Mouse (Mus musculus) thymus, postnatal 0 days (tissue): ENCODE data around the gene Zfp467. TPM values are rescaled to one million over a fixed set of nuclear protein-coding genes. Genes with fewer than 3 reads are reported as not detected.
A peak's percentile ranks its signal among the peaks of the same experiment; 100 is the strongest.

Source experiments
- DNase-seq: peaks from one replicate; pipeline ENCODE4 v3.0.0-alpha.2; 2015; ENCODE audit warnings: low spot score
- polyA plus RNA-seq: library from polyadenylated mRNA; unstranded; fragments of >200 nt; fragmentation: Nextera tagmentation; extraction: Ambion mirVana; gene quantifications from 2 replicates; pipeline ENCODE4 v1.2.1, GENCODE M21; 2015

Gene Zfp467
- polyA plus RNA-seq = 8.6 and 9.9 TPM in 2 replicates

DNA sequence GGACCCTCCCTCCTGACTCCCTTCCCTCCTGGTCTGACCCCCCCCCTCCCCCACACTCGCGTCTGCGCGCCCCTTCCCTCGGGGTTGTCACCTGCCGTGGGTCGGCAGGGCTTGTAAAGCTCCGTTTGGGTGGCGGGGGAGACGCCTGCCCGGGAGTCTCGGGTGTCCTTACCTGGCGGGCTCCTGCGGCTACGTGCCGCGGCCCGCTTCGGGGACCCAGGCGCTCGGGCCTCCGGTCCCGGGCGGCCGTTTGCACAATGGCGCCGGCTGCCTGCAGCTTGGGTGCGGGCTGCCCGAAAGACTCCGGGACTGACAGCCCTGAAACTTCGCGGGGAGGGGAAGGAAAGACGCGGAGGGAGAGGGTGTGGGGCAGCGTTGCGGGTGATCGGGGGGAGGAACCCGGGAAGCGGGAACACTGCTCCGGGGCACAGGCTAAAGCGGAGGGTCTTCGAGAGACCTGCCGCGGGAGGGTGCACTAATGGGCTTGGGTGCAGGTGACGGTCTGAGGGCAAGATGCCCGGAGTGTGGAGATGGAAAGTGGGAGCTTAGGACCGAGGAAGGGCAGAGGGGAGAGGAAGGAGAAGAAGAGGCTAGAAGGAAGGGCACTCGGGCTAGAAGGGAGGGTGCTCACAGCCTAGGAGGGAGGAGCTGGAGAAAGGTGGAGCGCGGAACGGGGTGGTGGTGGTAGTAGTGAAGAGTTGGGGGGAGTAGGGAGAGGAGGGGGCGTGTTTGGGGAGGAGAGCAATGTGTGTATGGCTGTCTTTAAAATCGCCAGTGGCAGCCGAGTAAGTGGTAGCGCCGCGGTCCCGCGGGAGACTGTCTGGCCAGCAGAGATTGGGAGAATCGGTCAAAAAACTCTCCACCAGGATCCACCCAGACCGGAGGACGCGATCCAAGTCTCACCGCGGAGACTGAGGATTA is at the start of gene Zfp467:
Zfp467 (minus strand) TSS at position 645 of the 921 bp plus-strand sequence.
- DNase-seq = peak; percentile 27

DNA sequence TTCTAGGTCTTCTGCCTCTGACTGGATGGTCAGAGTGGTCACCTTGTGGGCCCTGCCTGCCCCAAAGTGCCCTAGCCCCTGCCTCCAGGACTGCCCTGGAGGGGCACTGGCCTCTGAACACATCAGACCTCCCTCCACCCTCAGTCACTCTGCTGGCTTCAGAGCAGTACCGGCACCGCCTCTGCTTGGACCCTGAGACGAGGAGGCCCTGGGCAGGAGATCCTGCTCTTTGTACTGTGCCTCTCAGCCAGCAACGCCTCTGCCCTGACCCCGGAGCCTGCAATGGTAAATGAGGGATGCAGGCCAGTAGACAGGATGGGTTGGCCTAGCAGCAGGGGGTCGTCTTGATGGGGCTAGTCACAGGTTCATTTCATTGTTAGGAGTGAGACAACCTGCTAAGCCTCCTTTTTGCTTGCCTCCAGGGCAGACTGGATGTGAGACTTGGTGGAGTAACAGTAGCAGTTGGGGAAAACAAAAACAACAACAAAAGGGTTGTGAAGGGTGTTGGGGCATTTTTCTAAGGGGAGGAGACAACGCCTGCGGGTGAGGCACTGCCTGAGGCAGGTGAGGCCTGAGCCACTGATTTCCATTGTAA is 47.6 kb upstream of the Zfp467 start:
- no peak for DNase-seq

DNA sequence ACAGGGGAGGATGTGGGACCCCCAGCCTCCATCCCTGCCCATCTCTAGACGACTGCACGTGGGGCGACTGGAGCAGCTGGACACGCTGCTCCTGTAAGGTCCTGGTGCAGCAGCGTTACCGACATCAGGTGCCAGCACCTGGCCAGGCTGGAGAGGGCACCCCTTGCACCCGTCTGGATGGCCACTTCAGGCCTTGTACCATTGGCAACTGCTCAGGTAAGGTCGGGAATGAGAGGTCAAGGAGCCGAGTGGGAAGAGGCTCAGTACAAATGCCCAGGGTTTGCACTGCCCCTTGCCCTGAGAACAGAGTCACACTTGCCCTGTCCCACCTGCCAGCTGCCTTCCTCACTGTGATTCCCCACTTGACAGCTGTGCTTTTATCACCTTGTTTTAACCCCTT is 45.7 kb upstream of the Zfp467 start:
- no peak for DNase-seq

DNA sequence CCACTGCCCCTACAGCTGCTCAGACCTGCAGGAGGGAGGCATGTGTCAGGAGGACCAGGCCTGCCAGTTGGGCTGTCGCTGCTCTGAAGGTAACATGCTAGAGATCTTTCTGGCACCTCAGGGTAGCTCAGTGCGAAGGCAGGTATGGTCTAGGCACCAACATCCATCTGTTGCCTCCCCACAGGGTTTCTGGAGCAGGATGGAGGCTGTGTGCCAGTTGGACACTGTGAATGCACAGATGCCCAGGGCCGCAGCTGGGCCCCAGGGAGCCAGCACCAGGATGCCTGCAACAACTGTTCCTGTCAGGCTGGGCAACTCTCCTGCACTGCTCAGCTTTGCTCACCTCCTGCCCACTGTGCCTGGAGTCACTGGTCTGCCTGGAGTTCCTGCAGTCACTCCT is 44.1 kb upstream of the Zfp467 start:
- DNase-seq = no peak

DNA sequence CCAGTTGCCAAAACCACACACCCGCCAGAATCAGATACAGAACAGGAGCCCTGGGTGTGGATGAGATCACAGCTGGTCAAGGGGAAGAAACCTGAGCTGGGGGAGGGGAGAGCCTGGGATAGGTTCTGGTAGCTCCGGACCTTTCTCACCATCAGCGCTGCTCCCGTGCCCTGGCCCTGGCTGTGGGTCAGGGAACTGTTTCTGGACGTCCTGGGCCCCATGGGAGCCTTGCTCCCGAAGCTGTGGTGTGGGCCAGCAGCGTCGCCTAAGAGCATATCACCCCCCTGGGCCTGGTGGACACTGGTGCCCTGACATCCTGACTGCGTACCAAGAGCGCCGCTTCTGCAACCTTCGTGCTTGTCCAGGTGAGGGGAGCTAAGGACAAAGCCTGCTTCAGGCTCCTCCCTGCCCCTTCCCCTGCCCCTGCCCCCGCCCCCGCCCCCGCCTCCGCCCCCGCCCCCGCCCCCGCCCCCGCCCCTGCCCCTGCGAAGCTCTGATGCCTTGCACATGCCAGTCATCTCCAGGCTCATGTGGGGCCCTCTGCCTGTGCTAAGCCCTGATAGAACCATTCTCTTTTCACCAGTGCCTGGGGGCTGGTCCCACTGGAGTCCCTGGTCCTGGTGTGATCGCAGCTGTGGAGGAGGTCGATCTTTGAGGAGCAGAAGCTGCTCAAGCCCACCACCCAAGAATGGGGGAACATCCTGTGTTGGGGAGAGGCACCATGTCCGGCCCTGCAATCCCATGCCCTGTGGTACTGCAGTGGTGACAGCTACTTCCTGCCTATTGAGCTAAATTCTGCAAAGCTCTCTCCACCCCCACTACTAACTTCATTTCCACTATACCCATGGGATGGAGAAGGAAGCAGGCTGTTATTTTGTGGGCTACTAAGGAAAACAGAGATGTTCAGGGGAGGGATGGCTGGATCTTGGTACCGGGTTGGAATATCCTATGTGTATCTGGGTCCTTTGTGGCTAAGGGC is 42.4 kb upstream of the Zfp467 start:
- DNase-seq = no peak

DNA sequence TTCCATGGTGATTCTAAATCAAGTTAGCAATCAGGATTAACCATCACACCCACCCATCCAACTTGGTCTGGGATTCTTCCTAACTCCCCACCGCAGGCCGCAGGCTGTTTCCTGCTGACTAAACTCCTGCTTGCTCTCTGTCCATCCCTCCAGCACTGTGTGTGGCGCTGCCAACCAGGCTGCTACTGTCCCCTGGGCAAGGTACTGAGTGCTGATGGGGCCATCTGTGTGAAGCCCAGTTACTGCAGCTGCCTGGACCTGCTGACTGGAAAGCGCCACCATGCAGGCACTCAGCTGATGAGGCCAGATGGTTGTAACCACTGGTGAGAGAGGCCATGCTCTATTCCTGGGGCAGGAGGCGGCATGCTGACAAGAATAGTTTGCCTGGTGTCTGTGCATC is 36.9 kb upstream of the Zfp467 start:
- DNase-seq = no peak

DNA sequence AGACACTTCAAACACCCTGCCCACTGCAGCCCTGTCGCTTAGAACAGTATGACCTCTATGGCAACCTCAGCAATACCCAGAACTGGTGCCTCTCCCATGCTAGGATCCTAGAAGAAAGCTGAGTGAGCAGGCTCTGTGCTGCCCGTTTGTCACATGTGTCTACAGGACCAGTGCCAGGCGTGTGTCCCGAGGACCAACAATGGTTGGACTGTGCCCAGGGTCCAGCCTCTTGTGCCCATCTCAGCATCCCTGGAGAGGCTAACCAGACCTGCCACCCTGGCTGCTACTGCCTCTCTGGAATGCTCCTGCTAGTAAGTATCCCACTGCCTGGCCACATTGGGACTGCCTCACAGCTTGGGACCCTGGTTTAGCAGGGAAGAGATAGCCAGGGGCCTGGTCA is 32.8 kb upstream of the Zfp467 start:
- no peak for DNase-seq

DNA sequence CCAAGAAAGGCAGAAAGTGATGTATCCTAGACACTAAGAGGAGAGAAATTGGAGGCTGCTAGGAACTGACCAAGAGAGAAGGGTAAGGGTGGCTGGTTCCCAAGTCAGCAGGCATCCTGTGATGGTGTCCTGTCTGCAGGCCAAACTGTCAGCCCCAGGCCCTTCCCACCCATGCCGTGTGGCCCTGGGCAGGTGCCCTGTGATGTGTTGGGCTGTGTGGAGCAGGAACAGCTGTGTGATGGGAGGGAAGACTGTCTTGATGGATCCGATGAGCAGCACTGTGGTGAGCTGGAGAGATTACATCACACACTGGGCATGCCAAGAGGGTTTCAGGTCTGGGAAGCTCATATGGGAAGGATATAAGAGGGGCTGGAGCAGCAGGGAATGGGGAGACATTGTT is 25.1 kb upstream of the Zfp467 start:
- no peak for DNase-seq

DNA sequence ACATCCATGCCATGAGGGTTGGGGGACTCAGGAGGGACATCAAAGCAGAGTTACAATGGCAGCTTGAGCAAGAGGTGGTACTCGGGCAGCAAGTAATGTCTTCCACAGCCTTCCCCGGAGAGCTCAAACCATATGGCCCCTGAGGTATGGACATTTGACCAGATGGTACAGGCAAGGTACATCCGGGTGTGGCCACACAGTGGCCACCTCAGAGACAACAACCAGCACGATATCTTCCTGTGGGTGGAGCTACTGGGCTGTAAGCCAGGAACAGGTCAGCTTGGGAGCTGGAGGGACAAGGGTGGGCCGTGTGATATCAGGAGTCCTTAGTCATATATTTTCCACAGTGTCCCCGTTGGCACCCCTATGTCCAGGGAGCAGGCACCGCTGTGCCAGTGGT is 21.9 kb upstream of the Zfp467 start:
- DNase-seq = no peak

DNA sequence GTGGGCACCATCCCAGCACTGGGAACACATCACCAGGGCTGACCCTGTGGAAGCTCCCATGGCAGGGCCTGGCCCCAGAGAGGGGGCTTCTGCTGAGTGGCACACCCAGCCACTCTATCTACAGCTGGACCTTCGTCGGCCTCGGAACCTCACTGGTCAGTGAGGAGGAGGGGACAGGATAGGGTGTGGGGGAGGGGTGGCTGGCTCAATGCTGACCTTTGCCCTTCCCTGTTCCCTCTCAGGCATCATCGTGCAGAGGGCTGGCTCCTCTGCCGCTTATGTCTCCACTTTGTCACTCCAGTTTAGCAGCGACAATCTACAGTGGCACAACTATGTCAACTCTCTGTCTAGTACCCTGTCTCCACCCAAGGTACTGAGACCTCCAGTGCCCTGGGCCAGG is 21.1 kb upstream of the Zfp467 start:
- DNase-seq = no peak

DNA sequence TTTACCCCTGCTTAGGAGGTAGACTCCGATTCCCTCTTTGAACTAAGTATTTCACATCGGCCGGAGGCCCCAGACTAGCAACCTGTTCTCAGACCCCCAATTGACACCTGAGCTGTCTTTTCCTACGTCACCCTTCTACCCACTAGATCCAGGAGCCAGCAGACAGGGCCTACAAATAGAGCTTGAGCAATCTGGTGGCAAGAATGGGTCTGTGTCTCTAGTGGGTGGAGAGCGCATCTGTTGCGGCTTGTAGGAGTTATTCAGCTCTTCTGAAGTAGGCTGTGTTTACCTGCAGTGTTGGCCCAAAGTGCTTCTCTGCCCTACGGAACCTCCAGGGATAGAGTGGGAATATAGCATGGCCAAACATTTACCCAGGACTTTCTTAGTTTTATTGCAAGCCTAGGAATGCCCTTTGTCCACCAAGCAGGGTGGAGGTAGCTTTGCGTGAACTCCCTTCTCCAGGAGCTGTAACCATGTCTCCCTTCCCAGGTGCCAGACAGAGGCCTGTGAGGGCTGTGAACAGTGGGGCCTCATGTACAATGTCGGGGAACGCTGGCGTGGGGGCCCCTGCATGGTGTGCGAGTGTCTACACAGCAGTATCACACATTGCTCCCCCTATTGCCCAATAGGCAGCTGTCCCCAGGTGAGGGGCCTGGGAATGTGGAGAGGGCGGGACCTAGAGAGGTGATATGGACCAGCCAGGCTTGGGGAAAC is 19.5 kb upstream of the Zfp467 start:
- no peak for DNase-seq

DNA sequence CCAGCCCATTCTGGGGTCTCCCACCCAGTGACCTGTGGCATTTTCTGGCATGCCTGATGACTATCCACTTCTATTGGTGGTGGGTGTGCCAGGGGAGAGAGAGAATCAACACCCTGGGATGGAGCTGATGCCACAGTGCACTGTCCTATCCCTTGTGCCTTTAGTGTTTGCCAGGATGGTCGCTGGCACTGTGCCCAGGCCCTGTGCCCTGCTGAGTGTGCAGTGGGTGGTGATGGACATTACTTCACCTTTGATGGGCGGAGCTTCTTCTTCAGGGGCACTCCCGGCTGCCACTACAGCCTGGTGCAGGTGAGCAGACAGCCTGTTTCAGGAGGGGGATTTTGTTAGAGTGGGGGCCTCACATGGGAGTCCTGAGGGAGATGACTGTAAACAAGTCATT is 7.1 kb upstream of the Zfp467 start:
- no peak for DNase-seq

DNA sequence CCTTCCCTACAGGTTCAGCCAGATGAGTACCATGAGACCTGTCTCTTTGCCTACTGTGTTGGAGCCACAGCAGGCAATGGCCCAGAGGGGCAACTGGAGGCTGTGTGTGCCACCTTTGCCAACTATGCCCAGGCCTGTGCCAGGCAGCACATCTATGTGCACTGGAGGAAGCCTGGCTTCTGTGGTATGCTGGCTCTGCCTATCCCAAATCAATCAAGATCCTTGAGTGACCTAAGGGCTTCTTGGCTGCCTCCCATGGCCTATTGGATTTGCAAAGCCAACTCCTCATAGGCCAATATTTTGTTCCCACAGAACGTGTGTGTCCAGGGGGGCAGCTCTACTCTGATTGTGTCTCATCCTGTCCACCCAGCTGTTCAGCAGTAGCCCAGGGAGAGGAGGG is 6.5 kb upstream of the Zfp467 start:
- DNase-seq = no peak

DNA sequence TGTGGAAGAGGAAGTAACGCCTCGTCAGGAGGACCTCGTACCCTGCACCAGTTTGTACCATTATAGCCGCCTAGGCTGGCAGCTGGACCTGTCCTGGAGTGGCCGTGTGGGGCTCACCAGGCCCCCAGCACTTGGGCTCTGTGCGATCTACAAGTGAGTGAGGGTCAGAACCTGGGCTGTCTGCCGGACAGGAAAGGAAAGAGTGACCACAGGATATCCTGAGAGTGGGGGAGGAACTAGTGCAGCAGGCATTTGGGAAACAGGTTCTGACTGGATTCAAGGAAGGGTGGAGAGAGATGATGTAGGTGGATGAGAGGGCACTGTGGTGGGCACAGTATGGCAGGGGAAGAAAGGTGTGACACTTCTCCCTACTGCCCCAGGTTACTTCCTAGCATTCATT is 2.9 kb upstream of the Zfp467 start:
- DNase-seq = no peak

DNA sequence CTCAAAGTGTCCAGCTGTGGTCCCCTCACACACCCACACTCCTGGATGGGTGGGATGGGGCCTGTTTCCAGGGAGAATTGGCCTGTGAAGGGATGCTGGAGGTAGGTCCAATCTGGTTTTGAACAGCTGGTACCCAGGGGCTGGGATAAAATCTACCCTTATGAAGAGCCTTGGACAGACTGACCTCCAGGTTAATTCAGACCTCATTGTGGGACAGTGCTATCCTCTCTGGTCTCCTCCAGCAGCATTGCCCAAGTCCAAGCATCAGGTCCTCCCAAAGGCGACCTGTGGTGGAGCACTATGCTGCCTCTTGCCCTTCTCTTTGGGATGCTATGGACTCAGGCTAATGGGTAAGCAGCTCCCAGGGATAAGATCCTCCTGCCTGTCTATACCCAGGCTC is 2.3 kb upstream of the Zfp467 start, which contains the start of gene Sspo:
Sspo (plus strand) TSS at position 301 of the 400 bp plus-strand sequence.
- DNase-seq = no peak

DNA sequence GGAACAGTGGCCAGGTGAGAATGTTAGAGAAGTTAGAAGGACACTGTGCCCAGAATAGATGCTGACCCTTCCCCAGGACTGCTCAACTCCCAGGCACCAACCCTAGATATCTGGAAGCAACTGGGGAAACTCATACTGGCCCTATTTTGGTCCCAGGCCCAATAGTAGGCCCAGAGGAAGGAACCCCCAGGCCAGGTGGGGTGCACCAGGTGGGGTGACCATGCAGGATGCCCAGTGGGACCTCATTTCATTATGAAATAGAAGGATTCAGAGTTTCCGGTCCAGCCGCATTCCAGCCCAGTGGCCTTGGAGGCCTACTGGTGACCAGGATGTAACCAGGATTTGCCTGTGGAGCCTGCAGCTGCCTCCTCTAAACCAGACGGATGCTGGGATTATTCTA is 1.3 kb upstream of the Zfp467 start:
- no peak for DNase-seq

DNA sequence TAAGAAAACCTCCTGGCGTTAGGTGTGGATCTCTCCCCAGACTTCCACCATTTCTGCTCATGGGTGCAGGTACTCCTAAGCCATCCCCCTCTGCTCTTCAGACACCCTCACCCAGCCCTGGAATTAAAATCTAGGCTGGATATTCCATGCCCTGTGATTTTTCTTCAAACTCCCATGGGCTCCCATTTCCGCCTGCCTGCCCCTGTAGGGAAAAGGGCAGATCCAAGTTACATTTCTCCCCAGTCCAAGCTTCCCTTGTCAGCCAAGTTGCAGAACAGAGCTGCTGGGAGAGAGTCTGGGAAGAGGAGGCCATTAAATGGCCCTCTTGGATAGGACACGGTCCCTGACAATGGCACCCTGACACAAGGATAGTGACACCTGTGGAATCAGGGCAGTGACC is 631 bp upstream of the Zfp467 start:
- no peak for DNase-seq

DNA sequence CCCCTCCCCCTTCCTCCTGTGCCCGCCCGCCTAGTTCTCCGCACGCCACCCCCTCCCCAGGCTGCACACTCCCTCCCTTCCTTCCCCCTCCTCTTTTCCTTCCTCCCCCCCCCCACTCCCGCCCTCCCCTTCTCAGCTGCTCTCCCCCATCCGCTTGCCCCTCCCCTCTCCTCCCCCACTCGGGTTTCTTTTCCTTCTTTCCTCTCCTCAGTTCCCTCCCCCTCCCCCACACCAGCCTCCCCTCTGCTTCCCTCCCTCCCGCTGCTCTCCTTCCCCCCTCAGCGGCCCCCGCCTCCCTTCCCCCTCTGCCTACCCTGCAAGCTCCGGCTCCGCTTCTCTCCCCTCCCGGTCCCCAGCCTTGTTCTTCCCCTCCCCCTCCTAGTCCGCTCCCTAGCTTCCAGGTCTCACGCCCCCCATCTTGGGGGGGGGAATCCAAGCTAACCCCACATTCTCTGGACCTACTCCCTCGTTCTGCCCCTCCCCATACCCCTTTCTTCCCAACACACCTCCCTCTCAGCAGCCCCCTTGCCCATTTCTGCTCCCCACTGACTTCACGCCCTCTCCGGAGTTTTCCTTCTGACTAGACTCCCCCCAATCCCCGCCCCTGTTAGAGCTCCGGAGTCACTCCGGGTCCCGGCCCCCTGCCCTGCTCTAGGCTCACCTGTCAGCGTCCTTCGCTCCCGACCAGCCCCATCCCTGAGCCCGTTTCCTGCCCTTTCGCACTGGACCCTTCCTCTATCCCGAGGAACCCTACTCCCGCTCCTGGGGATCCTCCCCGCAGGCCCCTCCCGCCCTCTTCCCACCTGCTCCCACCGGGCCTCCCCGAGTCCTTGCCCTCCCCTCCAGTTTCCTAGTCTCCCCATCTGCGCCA is 1.1 kb downstream of the Zfp467 start:
- no peak for DNase-seq

DNA sequence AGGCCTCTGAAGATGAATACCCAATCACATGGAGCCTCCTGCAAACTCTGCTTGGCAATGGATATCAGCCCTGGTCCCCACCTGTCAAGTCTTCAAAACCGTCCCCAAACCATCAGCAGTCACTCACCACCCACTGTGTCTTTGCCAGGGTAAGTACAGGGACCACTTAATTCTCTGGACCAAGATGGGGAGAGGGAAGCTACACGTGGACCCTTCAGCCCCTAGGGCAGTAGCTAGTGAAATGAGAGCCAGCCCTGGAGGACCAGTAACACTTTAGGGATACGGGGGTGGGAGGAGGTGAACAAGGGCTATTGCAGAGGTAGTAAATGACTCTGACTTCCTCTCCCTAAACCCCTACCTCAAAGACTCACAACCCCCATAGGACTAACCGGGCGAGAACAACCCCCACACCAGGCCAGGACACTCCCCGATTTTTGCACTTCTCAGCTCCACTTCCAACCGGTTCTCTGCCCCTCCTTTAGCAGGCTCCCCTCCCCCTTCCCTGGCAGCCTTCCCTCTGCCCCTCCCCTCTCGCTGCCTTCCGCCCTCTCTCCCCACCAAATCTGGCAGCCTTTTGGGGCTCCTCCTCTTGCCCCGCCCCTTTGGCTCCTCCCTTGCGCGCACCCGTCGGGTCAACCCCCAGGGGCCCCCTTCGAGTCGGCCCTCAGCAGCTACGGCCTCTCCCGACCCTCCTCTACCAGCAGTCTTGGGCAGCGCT is 1.9 kb downstream of the Zfp467 start:
- DNase-seq = peak; percentile 90
